Mouse (Mus musculus) embryonic fibroblast, embryonic 13.5 days (primary cell): ENCODE results near the gene Tom1l2.

Experiments used
- CTCF ChIP-seq: IDR thresholded peaks from 2 replicates; pipeline ENCODE4 v1.5.1; 2011; ENCODE audit warnings: mild to moderate bottlenecking, control low read depth, low read length, moderate library complexity, borderline replicate concordance; ENCODE audit not compliant: insufficient read depth
- POLR2A ChIP-seq: IDR thresholded peaks from 2 replicates; pipeline ENCODE4 v1.6.1; 2011; ENCODE audit warnings: low read depth, mild to moderate bottlenecking, control low read depth, low read length, moderate library complexity

DNA sequence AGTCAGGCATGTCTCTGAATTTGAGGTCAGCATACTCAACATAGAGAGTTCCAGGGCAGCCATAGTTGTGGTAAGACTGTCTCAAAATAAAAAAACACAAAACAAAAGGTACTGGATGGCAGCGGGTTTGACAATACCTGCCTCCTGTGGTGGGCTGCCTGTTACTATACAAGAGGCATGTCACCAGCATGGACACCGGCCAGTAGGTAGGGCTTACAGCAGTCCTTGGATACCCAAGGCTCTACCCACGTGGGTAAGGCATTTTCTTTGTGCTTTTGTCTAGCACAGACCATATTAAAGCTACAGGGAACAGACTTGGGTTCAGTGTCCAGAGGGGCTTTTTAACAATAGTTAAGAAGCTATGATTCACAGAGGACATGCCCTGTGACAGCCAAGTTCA lies 97.5 kb downstream of the Tom1l2 start:
- no peak for TF ChIP-seq POLR2A
- no peak for TF ChIP-seq CTCF
